Mouse (Mus musculus) CH12.LX (cell line): ENCODE measurements around the gene Lpcat1.

Experiments used
- BHLHE40 ChIP-seq: IDR thresholded peaks from 2 replicates; pipeline ENCODE4 v1.6.1; 2011; ENCODE audit warnings: mild to moderate bottlenecking, low read depth, low read length, improper control_type of control experiment
- CTCF ChIP-seq, 2 experiments: IDR thresholded peaks in 1 of 2; conservative IDR thresholded peaks in 1 of 2; 2 replicates each; pipeline ENCODE4 v1.5.1; 2011 to 2012; ENCODE audit warnings: low read depth in 2 of 2, low read length in 2 of 2, improper control_type of control experiment in 1 of 2, inconsistent platforms in 1 of 2, mild to moderate bottlenecking in 1 of 2, moderate library complexity in 1 of 2
- ETS1 ChIP-seq: conservative IDR thresholded peaks from 2 replicates; pipeline ENCODE4 v1.6.1; 2012; ENCODE audit warnings: low read depth, mild to moderate bottlenecking, inconsistent platforms, low read length, improper control_type of control experiment, moderate library complexity
- NRF1 ChIP-seq: IDR thresholded peaks from 2 replicates; pipeline ENCODE4 v1.6.1; 2014; ENCODE audit warnings: low read depth, mild to moderate bottlenecking, inconsistent platforms, low read length, improper control_type of control experiment, moderate library complexity
- POLR2A ChIP-seq: IDR thresholded peaks from 2 replicates; pipeline ENCODE4 v1.6.1; 2011; ENCODE audit warnings: low read depth, mild to moderate bottlenecking, improper control_type of control experiment, low read length
- RAD21 ChIP-seq: IDR thresholded peaks from 2 replicates; pipeline ENCODE4 v1.6.1; 2011; ENCODE audit warnings: low read depth, mild to moderate bottlenecking, low read length, improper control_type of control experiment, moderate library complexity
- RCOR1 ChIP-seq: conservative IDR thresholded peaks from 2 replicates; pipeline ENCODE4 v1.6.1; 2012; ENCODE audit warnings: low read depth, mild to moderate bottlenecking, inconsistent platforms, low read length, improper control_type of control experiment
- SIN3A ChIP-seq: IDR thresholded peaks from 2 replicates; pipeline ENCODE4 v1.6.1; 2012; ENCODE audit warnings: low read length, improper control_type of control experiment, inconsistent platforms
- TCF12 ChIP-seq: IDR thresholded peaks from 2 replicates; pipeline ENCODE4 v1.6.1; 2014; ENCODE audit warnings: low read depth, mild to moderate bottlenecking, inconsistent platforms, low read length, improper control_type of control experiment
- ZKSCAN1 ChIP-seq: IDR thresholded peaks from 2 replicates; pipeline ENCODE4 v1.6.1; 2012; ENCODE audit warnings: low read depth, inconsistent platforms, low read length, improper control_type of control experiment, borderline replicate concordance

- TF ChIP-seq TCF12 (no peak), ETS1 (no peak), SIN3A (no peak), ZKSCAN1 (no peak), BHLHE40 (no peak), RCOR1 (no peak), NRF1 (no peak), POLR2A (no peak), CTCF (conservative IDR thresholded peaks at IDR 0.05 in 1 of 2, IDR thresholded peaks at IDR 0.05 in 1 of 2; ENCODE audit: low read depth in 2 of 2, low read length in 2 of 2) (no peak), RAD21 (no peak)
These were observed 44.0 kb upstream of the Lpcat1 start for GRCm38 (mm10) chr13:73423043-73423442.
